Mouse (Mus musculus): ENCODE data around the gene Adora2a.
"Not testable (repeated sequence)": the region's sequence is repeated elsewhere in the genome, so short reads cannot be mapped to it uniquely, and the experiment has no call there.

Adora2a gene

GRCm38 (mm10) chr10:75344563-75344962, 27.9 kb downstream of the Adora2a start:
- DNase-seq (ENCODE audit: low spot score in 2 of 2): not testable (repeated sequence)

- no peak for DNase-seq (ENCODE audit: low spot score in 2 of 2)
Measured at GRCm38 (mm10) chr10:75345265-75345664, 28.6 kb downstream of the Adora2a start.

- DNase-seq (ENCODE audit: low spot score in 2 of 2): no peak
Measured at GRCm38 (mm10) chr10:75350564-75350963, 33.9 kb downstream of the Adora2a start.

DNA sequence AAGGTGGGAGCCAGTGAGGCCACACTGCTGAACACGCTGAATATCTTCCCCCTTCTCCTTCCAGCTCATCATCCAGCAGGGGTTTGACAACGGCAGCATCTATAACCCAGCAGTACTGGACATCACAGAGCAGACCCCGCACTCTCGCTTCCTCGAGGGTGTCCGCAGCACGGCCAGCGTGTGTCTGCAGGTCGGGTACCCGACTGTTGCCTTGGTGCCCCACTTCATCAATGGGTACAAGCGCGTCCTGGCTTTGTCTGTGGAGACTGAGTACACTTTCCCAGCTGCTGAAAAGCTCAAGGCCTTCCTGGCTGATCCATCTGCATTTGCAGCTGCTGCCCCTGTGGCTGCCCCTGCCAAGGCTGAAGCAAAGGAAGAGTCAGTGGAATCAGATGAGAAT, 35.9 kb downstream of the Adora2a start:
- no peak for DNase-seq (ENCODE audit: low spot score in 2 of 2)

- not testable (repeated sequence) for DNase-seq (ENCODE audit: low spot score in 2 of 2)
Measured at GRCm38 (mm10) chr10:75353838-75354241, 37.2 kb downstream of the Adora2a start.

DNA sequence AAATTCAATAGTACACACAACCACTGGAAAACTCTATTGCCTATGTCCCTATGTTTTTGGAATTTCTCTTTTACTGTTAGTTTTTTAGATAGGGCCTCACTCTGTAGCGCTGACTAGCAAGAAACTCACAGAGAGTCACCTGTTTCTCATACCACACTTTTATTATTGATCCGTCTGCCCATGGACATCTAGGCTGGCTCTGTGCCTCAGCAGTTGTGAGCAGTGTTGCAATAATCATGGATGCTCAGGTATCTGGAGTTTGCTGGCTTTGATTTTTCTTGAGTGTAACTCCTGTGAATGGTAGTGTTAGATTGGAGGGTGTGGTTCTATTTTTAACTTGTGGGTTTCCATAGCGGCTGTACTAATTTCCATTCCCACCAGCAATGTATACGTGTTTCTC, 38.7 kb downstream of the Adora2a start:
- no peak for DNase-seq (ENCODE audit: low spot score in 2 of 2)

DNA sequence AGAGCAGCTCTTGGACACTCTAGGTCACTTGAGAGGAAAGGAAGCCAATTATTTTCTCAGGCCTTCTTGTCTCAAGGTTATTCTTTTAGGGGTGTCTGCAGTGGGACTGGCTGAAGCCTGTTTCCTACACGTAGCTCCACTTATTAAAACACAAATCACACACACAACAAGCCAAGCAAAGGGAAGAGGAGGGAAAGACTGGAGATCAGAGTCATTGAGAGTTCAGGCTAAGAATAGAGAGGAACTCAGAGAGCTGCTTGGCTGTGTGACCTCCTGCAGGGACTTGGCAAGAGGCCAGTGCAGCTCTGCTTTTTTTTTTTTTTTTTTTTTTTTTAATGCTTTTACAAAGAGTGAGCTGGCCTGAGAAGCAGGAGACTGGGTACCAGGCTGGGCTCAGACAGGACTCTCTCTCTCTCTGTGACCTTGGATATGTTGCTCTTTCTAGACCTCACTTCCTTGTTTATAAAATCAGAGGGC, 47.6 kb downstream of the Adora2a start:
- DNase-seq (ENCODE audit: low spot score in 2 of 2): not testable (repeated sequence)

GRCm38 (mm10) chr10:75364796-75365195, 48.1 kb downstream of the Adora2a start:
- no peak for DNase-seq (ENCODE audit: low spot score in 2 of 2)

GRCm38 (mm10) chr10:75365231-75365633, 48.6 kb downstream of the Adora2a start:
- DNase-seq (ENCODE audit: low spot score in 2 of 2): peak; percentile 31 to 50

- not testable (repeated sequence) for DNase-seq (ENCODE audit: low spot score in 2 of 2)
Measured at GRCm38 (mm10) chr10:75373655-75374351, 57.1 kb downstream of the Adora2a start.

DNA sequence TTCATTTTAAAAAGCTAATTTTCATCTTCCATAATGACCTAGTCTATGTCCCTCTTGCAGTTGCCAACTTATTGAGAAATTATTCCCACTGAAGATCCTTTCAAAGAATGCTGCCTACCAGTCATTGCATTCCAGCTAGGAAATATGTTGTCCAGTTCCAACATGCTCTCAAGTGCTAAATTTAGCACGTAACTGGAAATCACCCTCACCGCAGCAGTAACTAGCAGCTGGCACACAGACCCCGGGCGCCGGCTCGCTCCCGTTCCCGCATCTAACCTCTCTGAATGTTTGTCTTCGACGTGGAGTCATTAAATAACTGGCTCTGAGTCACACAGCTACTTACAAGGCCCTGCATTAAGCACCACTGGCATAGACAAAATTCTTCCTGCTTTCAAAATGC, 62.0 kb downstream of the Adora2a start:
- DNase-seq (ENCODE audit: low spot score in 2 of 2): no peak

Data from spleen, postnatal 36 days (tissue).